Mouse (Mus musculus) kidney, postnatal 0 days (tissue): Measurements from ENCODE around the gene Gatad2b. TPM values are rescaled to one million over a fixed set of nuclear protein-coding genes. Genes with fewer than 3 reads are reported as not detected.
A peak's percentile ranks its signal among the peaks of the same experiment; 100 is the strongest.

Experiments used
- ATAC-seq: fragments of 200-750 bp; cut with Nextera tagmentation; replicated peaks from 2 replicates; pipeline ENCODE4 v1.8.0; 2017; ENCODE audit warnings: low read depth, moderate number of reproducible peaks, moderate TSS enrichment, moderate library complexity; ENCODE audit not compliant: low FRiP score
- DNase-seq: peaks from one replicate; pipeline ENCODE4 v3.0.0-alpha.2; 2016; ENCODE audit warnings: low spot score
- H3K27ac ChIP-seq: fragments of 300-500 bp; sonication (generic); 2 replicates; pipeline ENCODE4 v1.5.1; 2014; ENCODE audit warnings: mild to moderate bottlenecking
- H3K27me3 ChIP-seq: fragments of 300-500 bp; sonication (generic); 2 replicates; pipeline ENCODE4 v1.6.1; 2014; ENCODE audit warnings: low read length, mixed read lengths; ENCODE audit not compliant: insufficient read depth
- H3K36me3 ChIP-seq: fragments of 300-500 bp; sonication (generic); 2 replicates; pipeline ENCODE4 v1.6.1; 2014; ENCODE audit warnings: low read length, mixed read lengths; ENCODE audit not compliant: insufficient read depth
- H3K4me1 ChIP-seq: fragments of 300-500 bp; sonication (generic); replicated peaks from 2 replicates; pipeline ENCODE4 v1.6.1; 2014; ENCODE audit warnings: antibody characterized with exemption, low read length, mixed read lengths; ENCODE audit not compliant: insufficient read depth
- H3K4me2 ChIP-seq: fragments of 300-500 bp; sonication (generic); 2 replicates; pipeline ENCODE4 v1.6.1; 2014; ENCODE audit warnings: mild to moderate bottlenecking, low read length, moderate library complexity, mixed read lengths
- H3K4me3 ChIP-seq: fragments of 300-500 bp; sonication (generic); replicated peaks from 2 replicates; pipeline ENCODE4 v1.5.1; 2014; ENCODE audit warnings: low read depth, low read length
- H3K9ac ChIP-seq: fragments of 300-500 bp; sonication (generic); 2 replicates; pipeline ENCODE4 v1.6.1; 2014; ENCODE audit warnings: low read depth, low read length
- H3K9me3 ChIP-seq: fragments of 300-500 bp; sonication (generic); replicated peaks from 2 replicates; pipeline ENCODE4 v1.6.1; 2016; ENCODE audit warnings: low read length, inconsistent platforms, mixed read lengths
- CTCF ChIP-seq: IDR thresholded peaks from 2 replicates; pipeline ENCODE4 v1.5.1; 2016; ENCODE audit warnings: antibody characterized with exemption, low read depth, mild to moderate bottlenecking, moderate library complexity
- WGBS: fragments of 180-500 bp; shearing (Covaris S2); extraction: QIAGEN DNeasy Blood & Tissue Kit; methylation state at CpG from one replicate; pipeline ENCODE4 v1.1.7; 2014; 5-methylcytosine and 5-hydroxymethylcytosine counted together
- polyA plus RNA-seq: library from polyadenylated mRNA; unstranded; fragments of >200 nt; fragmentation: Nextera tagmentation; extraction: Ambion mirVana; gene quantifications from 2 replicates; pipeline ENCODE4 v1.2.1, GENCODE M21; 2015

The Gatad2b gene
- polyA plus RNA-seq, 1 experiment from 2014 or later: 8.1 TPM

DNA sequence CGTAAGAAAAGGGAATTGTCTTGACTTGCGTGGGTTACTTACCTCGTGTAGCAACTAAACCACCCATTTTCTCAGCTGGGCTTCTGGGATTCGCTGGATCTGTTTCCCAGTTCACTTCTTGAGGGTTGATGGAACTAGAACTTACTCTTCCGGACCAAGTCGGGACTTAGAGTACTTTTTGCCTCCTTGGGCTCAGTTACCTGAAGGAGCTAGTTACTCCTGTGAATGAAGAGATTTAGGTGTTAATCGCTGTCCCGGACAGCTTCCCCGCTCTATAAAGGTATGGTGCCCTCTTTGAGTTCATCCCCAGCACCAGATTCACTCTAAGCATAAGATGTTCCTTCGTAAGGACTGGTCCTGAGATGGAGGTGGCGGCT is 1.1 kb downstream of the Gatad2b start:
- H3K36me3 ChIP-seq: no peaks in the 10 kb centered on the region
- peak overlapping the region; percentile 73 for H3K4me2 ChIP-seq
- H3K27me3 ChIP-seq: no peaks in the 10 kb centered on the region
- WGBS: under 1% methylated on average over 11 of the region's 11 CpGs
- TF ChIP-seq CTCF: no peak
- no peaks in the 10 kb centered on the region for H3K9me3 ChIP-seq
- peak overlapping the region; percentile 93 for H3K9ac ChIP-seq
- peak overlapping the region; percentile 95 for H3K27ac ChIP-seq
- DNase-seq (peak; percentile 38), ATAC-seq (no peak)
- H3K4me3 ChIP-seq: peak overlapping the region; percentile 83
- 0 out of 2 replicates have a peak, but pooled peaks cover 6% of the 10 kb centered on the region for H3K4me1 ChIP-seq

DNA sequence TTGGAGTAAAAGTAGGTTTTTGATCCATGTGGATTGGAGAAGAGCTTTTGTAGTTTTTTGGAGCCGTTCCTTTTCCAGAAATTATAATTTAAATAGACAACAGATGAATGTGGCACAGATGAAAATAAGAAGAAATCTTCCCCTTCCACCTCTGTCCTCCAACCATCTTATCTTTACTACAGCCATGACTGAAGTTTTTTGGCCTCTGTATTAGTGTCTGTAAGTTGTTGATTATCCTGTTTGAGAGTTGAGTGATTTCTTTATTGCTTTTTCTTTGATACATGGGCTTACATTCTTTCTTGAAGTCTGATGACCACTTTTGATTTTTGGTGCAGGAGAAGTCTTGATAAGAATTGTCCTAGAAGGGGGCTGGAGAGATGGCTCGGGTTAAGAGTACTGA is 1.7 kb downstream of the Gatad2b start:
- no peak for TF ChIP-seq CTCF
- no peak for ATAC-seq

GRCm38 (mm10) chr3:90305801-90306200 is 12.8 kb downstream of the Gatad2b start:
- Histone ChIP-seq H3K36me3 (no peaks in the 10 kb centered on the region), H3K27me3 (no peaks in the 10 kb centered on the region), H3K4me1 (no peaks in the 10 kb centered on the region), H3K4me2 (no peak overlapping the region), H3K9me3 (no peaks in the 10 kb centered on the region), H3K4me3 (no peak overlapping the region), H3K27ac (no peak overlapping the region), H3K9ac (no peak overlapping the region)
- ATAC-seq (no peak), DNase-seq (no peak)
- no peak for TF ChIP-seq CTCF
- WGBS: 69% methylated on average over 3 of the region's 3 CpGs

More for the DNA sequence above, 1.7 kb downstream of the Gatad2b start:
- Histone ChIP-seq H3K27ac (no peak overlapping the region), H3K27me3 (no peaks in the 10 kb centered on the region), H3K36me3 (no peaks in the 10 kb centered on the region), H3K4me3 (peak overlapping the region; percentile 83), H3K9ac (no peak overlapping the region), H3K4me1 (0 out of 2 replicates have a peak, but pooled peaks cover 6% of the 10 kb centered on the region), H3K4me2 (peak overlapping the region; percentile 73), H3K9me3 (no peaks in the 10 kb centered on the region)
- WGBS: 58% methylated on average over 2 of the region's 2 CpGs
- no peak for DNase-seq

DNA sequence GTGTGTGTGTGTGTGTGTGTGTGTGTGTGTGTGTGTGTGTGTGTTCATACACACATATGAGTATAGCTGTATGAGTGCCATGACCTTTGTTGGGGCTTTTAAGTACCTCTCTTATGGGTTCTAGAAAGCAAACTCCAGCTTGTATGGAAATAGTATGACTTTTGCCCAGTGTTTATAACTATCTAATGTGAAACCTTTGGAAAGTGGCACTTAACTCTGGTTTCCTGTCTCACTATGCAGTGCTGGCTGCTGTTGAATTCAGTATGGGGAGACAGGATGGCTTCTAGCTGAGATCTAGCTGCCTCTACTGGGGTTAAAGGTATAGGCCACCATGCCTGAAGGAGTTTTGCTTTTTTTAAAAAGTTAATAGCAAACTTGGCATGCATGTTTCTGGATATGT is 16.6 kb downstream of the Gatad2b start:
- no peak overlapping the region for H3K4me2 ChIP-seq
- H3K36me3 ChIP-seq: no peaks in the 10 kb centered on the region
- H3K27ac ChIP-seq: no peak overlapping the region
- no peaks in the 10 kb centered on the region for H3K27me3 ChIP-seq
- DNase-seq (no peak), ATAC-seq (no peak)
- H3K4me1 ChIP-seq: no peaks in the 10 kb centered on the region
- no peak overlapping the region for H3K9ac ChIP-seq
- no peaks in the 10 kb centered on the region for H3K9me3 ChIP-seq
- H3K4me3 ChIP-seq: no peak overlapping the region
- TF ChIP-seq CTCF: no peak

GRCm38 (mm10) chr3:90313367-90313766 is 20.4 kb downstream of the Gatad2b start:
- peak; percentile 41 for TF ChIP-seq CTCF
- no peaks in the 10 kb centered on the region for H3K27me3 ChIP-seq
- H3K4me1 ChIP-seq: no peaks in the 10 kb centered on the region
- ATAC-seq (no peak), DNase-seq (no peak)
- no peak overlapping the region for H3K4me3 ChIP-seq
- no peaks in the 10 kb centered on the region for H3K9me3 ChIP-seq
- no peaks in the 10 kb centered on the region for H3K36me3 ChIP-seq
- H3K27ac ChIP-seq: no peak overlapping the region
- no peak overlapping the region for H3K9ac ChIP-seq
- H3K4me2 ChIP-seq: no peak overlapping the region

GRCm38 (mm10) chr3:90314241-90314640 is 21.3 kb downstream of the Gatad2b start:
- H3K9ac ChIP-seq: no peak overlapping the region
- no peaks in the 10 kb centered on the region for H3K4me1 ChIP-seq
- no peak for TF ChIP-seq CTCF
- H3K4me2 ChIP-seq: no peak overlapping the region
- H3K27me3 ChIP-seq: no peaks in the 10 kb centered on the region
- no peaks in the 10 kb centered on the region for H3K36me3 ChIP-seq
- no peak overlapping the region for H3K4me3 ChIP-seq
- no peaks in the 10 kb centered on the region for H3K9me3 ChIP-seq
- ATAC-seq: no peak
- no peak overlapping the region for H3K27ac ChIP-seq
- DNase-seq: no peak

DNA sequence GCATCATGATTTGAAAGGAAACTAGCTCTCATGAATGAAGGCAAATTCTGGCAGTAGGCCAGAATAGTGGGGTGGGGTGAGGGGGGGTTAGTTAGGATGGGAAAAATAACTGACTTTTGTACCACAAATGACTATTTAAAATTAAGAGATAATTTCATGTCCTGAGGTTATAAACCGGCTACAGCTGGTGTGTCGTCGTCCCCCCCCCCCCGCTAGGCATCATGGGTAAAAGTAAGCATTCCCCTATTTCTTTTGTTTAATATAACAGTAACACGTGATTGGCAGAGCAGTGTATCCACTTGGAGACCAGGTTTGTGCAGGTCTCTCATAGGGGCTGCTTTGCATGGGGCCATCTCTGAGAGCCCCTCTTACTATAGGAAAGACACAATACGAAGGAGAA is 29.3 kb downstream of the Gatad2b start:
- DNase-seq: no peak
- H3K27me3 ChIP-seq: no peaks in the 10 kb centered on the region
- 45% methylated on average over 6 of the region's 6 CpGs for WGBS
- no peak for ATAC-seq
- no peaks in the 10 kb centered on the region for H3K36me3 ChIP-seq
- H3K4me2 ChIP-seq: peak overlapping the region; percentile 23
- TF ChIP-seq CTCF: no peak
- no peaks in the 10 kb centered on the region for H3K9me3 ChIP-seq
- H3K4me3 ChIP-seq: no peak overlapping the region
- H3K4me1 ChIP-seq: peaks cover 6% of the 10 kb centered on the region; the same call in 1 of the 2 replicates
- no peak overlapping the region for H3K9ac ChIP-seq
- no peak overlapping the region for H3K27ac ChIP-seq
